Mouse (Mus musculus) testis, adult 2 months (tissue): Measurements from ENCODE around the gene Nat14. TPM values are rescaled to one million over a fixed set of nuclear protein-coding genes. Genes with fewer than 3 reads are reported as not detected.
A peak's percentile ranks its signal among the peaks of the same experiment; 100 is the strongest.

ENCODE experiments used
- H3K27ac ChIP-seq: fragments of 200-500 bp; 2 replicates; pipeline ENCODE4 v1.5.1; 2012; ENCODE audit warnings: low read depth, low read length; ENCODE audit not compliant: control insufficient read depth, insufficient read depth
- H3K27me3 ChIP-seq: fragments of 200-500 bp; 2 replicates; pipeline ENCODE4 v1.6.1; 2012; ENCODE audit warnings: mild to moderate bottlenecking, low read length, moderate library complexity; ENCODE audit not compliant: control insufficient read depth, insufficient read depth
- H3K36me3 ChIP-seq: fragments of 200-500 bp; 2 replicates; pipeline ENCODE4 v1.6.1; 2012; ENCODE audit warnings: mild to moderate bottlenecking, low read length; ENCODE audit not compliant: control insufficient read depth, insufficient read depth
- H3K4me1 ChIP-seq: fragments of 200-500 bp; 2 replicates; pipeline ENCODE4 v1.6.1; 2012; ENCODE audit warnings: low read length; ENCODE audit not compliant: control insufficient read depth, insufficient read depth
- H3K4me3 ChIP-seq: fragments of 200-500 bp; 2 replicates; pipeline ENCODE4 v1.5.1; 2012; ENCODE audit warnings: low read depth, mild to moderate bottlenecking, low read length, moderate library complexity, mixed read lengths; ENCODE audit not compliant: control insufficient read depth
- CTCF ChIP-seq: fragments of 200-500 bp; IDR thresholded peaks from 2 replicates; pipeline ENCODE4 v1.5.1; 2012; ENCODE audit warnings: low read depth, mild to moderate bottlenecking, inconsistent platforms, low read length, moderate library complexity; ENCODE audit not compliant: control insufficient read depth, insufficient read depth, insufficient replicate concordance
- POLR2A ChIP-seq: fragments of 200-500 bp; IDR thresholded peaks from 2 replicates; pipeline ENCODE4 v1.6.1; 2012; ENCODE audit warnings: low read depth, mild to moderate bottlenecking, inconsistent platforms, low read length, moderate library complexity; ENCODE audit not compliant: control insufficient read depth
- polyA plus RNA-seq: library from polyadenylated mRNA; depleted of rRNA; stranded (reverse); fragments of >200 nt; gene quantifications from 2 replicates; pipeline ENCODE4 v1.2.3, GENCODE M21; 2012

Nat14 gene
- polyA plus RNA-seq, 1 experiment, result 3.7 TPM

DNA sequence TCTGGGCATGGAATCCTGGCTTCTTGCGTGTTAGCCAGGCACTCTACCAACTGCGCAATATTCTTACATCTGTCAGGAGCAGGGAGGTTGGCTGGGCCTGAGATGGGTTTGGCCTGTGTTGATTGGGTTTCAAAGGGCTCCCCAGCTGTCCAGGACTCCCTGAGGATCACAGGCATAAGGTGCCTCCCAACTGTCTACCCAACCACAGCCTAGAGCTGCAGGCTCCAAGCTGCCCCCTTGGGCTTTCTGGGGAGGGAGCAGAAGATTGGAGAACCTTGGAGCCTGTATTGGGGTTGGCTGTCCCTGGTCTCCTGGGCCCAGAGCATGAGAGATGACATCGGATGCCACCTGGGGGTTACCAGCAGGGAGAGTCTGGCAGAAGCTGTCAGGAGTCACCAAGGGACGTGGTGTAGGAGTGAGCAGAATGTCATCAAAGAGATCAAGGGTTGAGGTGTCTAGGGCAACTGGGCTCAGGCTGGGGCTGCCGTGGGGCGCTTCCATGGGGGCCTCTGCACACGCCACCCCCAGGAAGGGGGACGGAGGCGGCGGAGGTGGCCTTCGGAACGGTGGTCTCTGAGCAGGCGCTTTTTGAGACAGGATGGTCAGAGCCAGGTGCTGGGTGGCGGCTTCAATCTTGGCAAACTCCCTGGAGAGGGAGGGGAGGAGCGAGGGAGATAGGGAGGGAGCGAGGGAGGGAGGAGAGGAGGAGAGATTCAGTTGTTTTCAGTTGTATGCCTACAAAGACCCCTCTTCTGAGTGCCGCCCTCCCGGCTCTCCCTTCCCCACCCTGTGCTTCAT is 22.8 kb upstream of the Nat14 start:
- H3K27ac ChIP-seq, result no peak overlapping the region
- peak overlapping the region; percentile 32 for H3K4me3 ChIP-seq
- peaks cover 14% of the 10 kb centered on the region for H3K4me1 ChIP-seq
- H3K27me3 ChIP-seq, result no peaks in the 10 kb centered on the region
- no peak for TF ChIP-seq CTCF
- no peak for TF ChIP-seq POLR2A
- H3K36me3 ChIP-seq, result no peaks in the 10 kb centered on the region

DNA sequence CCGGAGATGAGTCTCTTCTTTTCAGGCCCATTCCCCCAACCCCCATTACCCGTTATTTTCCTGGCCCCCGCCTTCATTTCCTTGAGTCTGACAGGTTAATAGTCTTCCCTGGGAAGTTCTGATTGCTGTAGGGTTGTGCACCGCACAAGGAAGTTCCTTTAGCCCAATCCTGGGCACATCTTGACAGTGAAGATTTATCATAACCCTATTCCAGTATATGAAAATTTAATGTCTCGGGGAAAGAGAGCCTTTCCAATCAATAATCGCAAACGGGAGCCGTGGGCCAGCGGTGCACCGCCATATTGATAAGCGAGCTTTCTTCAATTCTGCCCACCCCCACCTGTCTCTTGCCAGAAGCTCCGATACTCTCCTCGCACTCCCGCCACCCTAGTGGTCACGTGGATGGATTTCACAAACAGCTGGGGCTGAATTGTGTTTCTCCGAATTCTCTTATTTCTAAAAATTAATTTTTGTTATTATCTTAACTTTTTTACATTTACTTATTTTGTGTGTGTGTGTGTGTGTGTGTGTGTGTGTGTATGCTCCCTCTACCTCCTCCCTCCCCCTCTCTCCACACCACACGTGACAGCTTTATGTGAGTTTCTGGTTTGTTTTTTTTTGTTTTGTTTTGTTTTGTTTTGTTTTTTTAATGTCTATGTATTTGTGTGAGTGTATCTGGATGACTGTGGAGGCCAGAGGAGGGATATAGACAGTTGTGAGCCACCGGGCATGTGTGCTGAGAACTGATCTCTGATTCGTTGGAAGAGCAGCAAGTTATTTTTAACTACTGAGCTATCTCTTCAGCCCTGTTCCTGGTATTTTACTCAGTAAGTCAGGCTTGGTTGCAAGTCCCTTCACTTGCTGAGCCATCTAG is 21.9 kb upstream of the Nat14 start:
- Histone ChIP-seq H3K4me1 (peaks cover 14% of the 10 kb centered on the region), H3K4me3 (peak overlapping the region; percentile 32), H3K27me3 (no peaks in the 10 kb centered on the region), H3K36me3 (no peaks in the 10 kb centered on the region), H3K27ac (no peak overlapping the region; the same call in 1 of the 2 replicates)
- no peak for TF ChIP-seq CTCF
- no peak for TF ChIP-seq POLR2A

DNA sequence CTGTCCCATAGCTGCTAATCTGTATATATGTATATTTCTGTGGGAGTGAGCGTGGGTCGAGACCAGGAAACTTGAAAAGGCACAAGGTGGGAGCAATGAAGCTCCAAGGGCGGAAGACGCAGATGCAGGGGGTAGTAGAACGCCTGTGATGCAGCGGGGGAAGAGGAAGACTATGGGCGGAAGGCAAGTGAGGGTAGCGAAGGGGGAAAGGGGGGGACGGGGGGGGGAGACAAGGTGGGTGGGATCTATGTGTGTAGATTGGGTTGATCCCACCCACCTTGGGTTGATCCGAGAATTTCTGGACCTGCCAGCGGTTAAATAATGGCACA is 21.3 kb upstream of the Nat14 start:
- Histone ChIP-seq H3K27ac (no peak overlapping the region), H3K4me3 (no peak overlapping the region), H3K36me3 (no peaks in the 10 kb centered on the region), H3K27me3 (no peaks in the 10 kb centered on the region), H3K4me1 (peaks cover 14% of the 10 kb centered on the region)
- no peak for TF ChIP-seq CTCF
- no peak for TF ChIP-seq POLR2A

DNA sequence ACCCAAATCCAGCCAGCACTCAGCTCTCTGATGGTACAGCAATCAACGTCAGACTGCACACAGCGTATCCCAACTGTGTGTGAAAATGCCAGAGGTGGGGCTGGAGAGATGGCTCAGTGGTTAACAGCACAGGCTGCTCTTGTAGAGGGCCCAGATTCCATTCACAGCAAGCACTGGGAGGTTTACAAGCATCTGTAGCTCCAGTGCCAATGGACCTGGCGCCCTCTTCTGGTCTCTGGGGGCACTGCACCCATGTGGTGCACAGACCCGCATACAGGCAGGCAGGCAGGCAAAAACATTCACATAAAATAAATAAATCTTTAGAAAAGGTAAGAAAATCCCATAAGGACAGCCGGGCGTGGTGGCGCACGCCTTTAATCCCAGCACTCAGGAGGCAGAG is 20.7 kb upstream of the Nat14 start:
- Histone ChIP-seq H3K27me3 (no peaks in the 10 kb centered on the region), H3K4me3 (no peak overlapping the region), H3K36me3 (no peaks in the 10 kb centered on the region), H3K4me1 (peaks cover 14% of the 10 kb centered on the region), H3K27ac (no peak overlapping the region)
- TF ChIP-seq CTCF, result peak; percentile 97
- TF ChIP-seq POLR2A, result no peak

DNA sequence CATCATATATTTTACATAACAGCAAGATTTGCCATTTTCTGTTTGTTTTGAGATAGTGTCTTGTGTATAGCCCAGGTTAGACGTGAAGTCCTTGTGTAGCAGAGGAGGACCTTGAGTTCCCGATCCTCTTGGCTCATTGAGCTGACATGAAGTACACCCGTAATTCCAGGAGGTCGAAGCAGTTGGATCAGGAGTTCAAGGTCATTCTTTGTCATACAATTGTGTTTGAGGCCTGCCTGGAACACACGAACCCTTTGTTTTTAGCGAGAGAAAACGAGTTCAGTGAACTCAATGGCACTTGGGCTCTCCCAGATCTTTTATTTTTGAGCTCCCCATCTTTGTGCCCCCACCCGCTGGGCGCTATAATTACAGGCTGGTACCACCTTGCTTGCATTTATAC is 19.4 kb upstream of the Nat14 start:
- peaks cover 14% of the 10 kb centered on the region for H3K4me1 ChIP-seq
- H3K4me3 ChIP-seq, result no peak overlapping the region
- no peak overlapping the region for H3K27ac ChIP-seq
- H3K27me3 ChIP-seq, result no peaks in the 10 kb centered on the region
- no peaks in the 10 kb centered on the region for H3K36me3 ChIP-seq
- TF ChIP-seq CTCF (no peak), POLR2A (no peak)

DNA sequence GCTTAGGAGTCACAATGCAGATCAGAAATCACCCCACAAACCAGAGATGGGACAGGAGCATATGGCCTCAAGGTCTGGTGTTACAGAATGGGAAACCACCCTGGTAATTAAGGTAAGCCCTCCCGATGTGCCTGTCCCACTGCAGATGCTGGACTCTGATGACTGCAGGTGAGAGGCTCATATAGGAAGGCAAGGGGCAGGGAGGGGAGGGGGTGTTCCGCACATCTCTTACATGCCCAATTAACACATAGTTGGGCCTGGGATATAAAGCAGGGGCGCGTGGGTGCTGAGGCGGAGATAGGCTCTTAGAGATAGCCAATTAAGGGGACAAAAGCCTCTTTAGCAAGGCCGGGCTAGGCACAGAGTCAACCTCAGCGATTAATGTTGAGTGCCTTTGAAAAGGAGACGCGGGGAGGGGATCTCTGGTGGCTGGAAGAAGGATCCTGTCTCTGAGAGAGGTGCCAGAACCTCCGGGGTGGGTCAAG is 15.3 kb upstream of the Nat14 start, which contains the start of gene Gm36210:
Gene Gm36210 (minus strand): TSS at position 51 of the 485 bp plus-strand sequence.
- Histone ChIP-seq H3K27ac (no peak within 1 kb of the TSS), H3K27me3 (no peaks in the 10 kb centered on the region), H3K36me3 (no peaks in the 10 kb centered on the region), H3K4me3 (no peak within 1 kb of the TSS), H3K4me1 (no peaks in the 10 kb centered on the region)
- TF ChIP-seq POLR2A, result no peak
- TF ChIP-seq CTCF, result no peak

DNA sequence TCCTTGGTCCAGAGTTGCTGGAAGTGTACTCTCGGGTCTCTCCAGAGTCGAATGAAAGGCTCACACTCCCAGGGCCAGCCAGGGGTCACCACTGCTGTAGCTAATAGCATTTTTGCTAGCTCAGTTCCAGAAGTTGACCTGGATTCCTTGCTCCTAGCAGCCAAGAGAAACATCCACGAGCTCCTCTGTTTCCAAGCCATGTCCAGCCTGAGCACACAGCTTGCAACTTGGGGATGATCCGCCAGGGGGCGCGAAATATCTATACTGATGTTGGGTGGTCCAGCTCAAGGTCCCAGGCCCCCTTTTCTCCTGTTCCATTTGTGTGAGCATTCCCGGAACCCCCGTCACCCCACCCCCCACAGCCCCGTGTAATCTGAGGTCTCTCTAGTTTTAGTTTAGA is 10.3 kb upstream of the Nat14 start:
- TF ChIP-seq CTCF, result peak; percentile 48; the same call in 1 of the 2 replicates
- TF ChIP-seq POLR2A, result no peak
- Histone ChIP-seq H3K4me1 (peaks cover 7% of the 10 kb centered on the region), H3K27ac (no peak overlapping the region)

More for the DNA sequence above, 10.3 kb upstream of the Nat14 start:
- Histone ChIP-seq H3K27me3 (no peaks in the 10 kb centered on the region), H3K4me3 (no peak overlapping the region), H3K36me3 (no peaks in the 10 kb centered on the region)
